Mouse (Mus musculus) left cerebral cortex, postnatal 36 days (tissue): Measurements from ENCODE around the gene Mrpl38. TPM values are rescaled to one million over a fixed set of nuclear protein-coding genes. Genes with fewer than 3 reads are reported as not detected.

ENCODE experiments used
- DNase-seq, 2 experiments: peaks; one replicate each; pipeline ENCODE4 v3.0.0; 2021 to 2022; ENCODE audit warnings: low spot score in 2 of 2, mixed read lengths in 1 of 2
- intact Hi-C: fragments of 180-260 bp; cut with DNase I; formaldehyde crosslinking; loops from one replicate; pipeline ENCODE4 v1.15.1; 2025
- total RNA-seq, 2 experiments: library from RNA; stranded (reverse); gene quantifications; 2 replicates each; pipeline ENCODE4 v1.2.3; 2021

The Mrpl38 gene
- total RNA-seq = 10 to 100 TPM; 58.3 to 62.1 TPM

DNA sequence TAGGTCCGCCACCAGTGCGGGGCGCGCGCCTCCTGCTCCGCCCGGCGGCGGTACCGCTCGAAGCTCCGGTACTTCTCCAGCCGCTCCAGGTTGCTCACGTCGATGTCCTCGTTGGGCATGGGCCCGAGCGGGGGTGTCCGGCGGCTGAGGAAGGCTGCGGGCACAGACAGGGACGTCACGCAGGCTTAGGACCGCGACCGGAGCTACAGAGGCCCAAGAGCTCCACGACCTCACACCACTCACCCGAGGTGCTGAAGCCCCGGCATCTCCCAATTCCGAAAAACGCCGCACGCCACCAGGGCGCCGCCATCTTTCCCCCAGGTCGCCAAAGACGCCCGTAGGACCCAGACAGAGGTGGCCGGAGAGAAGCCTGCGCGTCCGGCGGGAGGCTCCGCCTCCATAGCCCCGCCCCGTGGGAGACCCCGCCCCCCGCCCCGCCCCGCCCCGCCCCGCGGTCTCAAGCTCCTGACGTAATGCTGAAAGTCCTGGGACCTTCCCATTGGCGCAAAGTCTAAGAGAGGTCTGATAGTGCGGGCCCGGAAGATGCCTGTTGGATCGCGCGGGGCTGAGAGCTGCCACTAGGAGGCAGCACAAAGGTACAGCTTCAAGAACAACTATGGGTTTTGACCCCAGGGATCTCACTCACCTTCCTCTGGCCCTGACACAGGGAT lies at the start of gene Mrpl38:
TSS of gene Mrpl38 (minus strand) at position 401 of the 671 bp plus-strand sequence.
- peak; percentile 81 to 83 for DNase-seq
- intact Hi-C loops = loop anchor here (1.0 to 2.0 kb wide), 2 partner anchors 30 to 52 kb away; partner anchors contain the start of genes Fbf1 and Wbp2

DNA sequence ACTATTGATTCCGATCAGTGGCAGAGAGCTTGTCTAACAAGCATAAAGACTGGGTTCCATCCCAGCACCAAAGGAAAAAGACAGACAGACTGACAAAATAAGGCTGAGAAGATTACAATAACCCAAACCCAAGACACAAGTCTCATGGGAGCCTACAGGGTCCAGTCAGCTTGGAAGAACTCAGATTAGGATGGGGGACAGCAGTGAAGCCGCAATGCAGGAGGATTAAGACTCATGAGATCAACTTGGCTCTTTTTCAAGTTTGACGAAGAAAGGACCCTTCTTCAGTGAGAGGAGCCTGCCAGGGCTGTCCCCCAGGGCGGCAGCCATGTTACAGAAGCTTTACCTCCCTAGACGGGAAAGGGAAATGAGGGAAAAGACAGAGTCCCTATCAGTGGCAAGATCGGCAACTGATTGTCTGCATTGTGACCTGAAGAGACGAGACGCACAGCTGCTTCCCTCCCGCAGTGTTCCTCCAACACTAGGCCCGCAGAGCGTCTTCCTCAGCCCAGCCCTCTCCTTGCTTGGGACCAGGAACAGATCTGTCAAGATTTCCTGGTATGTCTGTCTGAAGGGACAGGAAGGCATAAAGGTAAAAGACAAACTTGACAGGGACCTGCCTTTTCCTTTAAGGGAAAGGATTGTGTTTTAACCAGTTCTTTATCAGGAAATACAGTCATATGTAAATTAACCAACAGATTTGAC lies 48.7 kb upstream of the Mrpl38 start:
- no peak for DNase-seq
- intact Hi-C loops = no loop called here

DNA sequence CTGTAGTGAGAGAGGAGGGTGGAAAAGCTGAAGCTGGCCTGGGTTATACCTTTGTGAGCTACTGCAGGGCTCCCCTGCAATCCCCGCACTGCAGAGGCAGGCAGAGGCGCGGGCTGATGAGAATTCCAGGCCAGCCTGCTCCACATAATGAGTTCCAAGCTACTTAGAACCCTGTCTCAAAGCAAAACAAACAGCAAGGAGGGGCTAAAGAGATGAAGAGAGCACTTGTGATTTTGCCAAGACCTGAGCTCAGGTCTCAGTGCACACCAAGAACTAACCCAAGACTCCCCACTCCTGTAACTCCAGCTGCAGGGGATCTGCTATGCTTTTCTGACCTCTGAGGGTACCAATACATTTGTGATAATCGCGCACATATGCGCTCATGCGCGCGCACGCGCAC lies 47.7 kb upstream of the Mrpl38 start:
- intact Hi-C loops = no loop called here
- DNase-seq = no peak

DNA sequence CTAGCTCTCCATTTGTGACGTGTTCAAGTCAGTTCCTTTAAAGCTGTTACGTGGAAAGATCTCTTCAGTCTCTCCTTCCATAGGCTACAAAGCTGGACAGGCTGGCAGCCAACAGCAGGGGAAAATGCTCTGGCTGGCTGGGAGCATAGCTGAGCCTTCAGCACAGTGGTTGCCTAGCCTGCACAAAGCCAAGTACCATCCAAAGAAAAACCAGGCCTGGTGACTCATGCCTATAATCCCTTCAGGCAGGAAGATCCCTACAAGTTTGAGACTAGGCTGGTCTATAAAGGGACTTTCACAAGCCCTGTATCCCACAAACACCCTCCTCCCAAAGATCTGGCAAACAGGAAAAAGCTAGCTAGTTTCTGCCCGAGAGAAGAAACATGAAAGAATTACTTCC lies 47.2 kb upstream of the Mrpl38 start:
- intact Hi-C loops = no loop called here
- DNase-seq = no peak

DNA sequence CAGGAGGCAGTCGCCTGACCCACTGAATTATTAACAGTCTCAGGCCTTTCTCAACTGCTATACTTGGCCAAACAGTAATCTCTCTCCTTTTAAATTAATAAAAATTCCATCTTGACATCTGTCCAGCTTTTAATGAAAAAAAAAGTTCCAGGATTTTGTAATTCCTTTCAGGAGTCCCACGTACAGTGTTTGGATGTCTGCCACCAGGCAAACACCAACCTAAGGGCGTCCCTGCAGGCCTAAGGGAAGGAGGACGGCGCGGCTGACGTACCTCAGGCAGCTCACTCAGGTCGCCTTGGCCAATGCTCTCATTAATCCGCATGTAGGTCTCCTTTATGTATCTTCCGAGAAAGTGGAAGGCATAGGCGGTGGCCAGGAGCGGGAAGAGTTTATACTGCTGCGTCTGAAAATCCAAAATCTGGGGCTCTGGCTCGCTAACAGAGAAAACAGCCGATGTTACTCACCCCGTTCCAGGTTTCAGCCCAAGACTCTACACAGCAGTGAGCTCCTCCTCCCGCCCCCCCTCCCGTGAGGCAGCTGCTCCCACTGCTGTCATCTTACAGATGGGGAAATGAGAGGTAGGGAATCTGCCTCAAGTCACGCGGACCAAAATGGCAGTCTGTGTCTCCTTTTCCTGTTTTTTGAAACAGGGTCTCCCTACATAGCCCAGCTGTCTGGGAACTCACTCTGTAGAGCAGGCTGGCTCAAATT lies 39.9 kb upstream of the Mrpl38 start:
- DNase-seq = no peak
- intact Hi-C loops = no loop called here

DNA sequence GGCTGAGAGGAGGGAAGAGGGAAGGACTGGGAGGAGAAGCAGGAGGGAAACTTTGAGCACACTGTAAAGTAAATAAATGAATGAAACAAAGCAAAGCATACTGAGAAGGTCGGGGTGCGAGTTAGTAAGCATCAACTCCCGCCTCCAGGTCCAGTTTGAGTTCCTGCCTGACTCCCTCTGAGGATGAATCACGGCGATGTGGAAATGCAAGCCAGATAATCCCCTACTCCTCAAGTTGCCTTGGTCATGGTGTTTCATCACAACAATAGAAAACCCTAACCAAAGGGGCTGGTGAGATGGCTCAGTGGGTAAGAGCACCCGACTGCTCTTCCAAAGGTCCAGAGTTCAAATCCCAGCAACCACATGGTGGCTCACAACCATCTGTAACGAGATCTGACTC lies 37.3 kb upstream of the Mrpl38 start:
- intact Hi-C loops = no loop called here
- DNase-seq = no peak

DNA sequence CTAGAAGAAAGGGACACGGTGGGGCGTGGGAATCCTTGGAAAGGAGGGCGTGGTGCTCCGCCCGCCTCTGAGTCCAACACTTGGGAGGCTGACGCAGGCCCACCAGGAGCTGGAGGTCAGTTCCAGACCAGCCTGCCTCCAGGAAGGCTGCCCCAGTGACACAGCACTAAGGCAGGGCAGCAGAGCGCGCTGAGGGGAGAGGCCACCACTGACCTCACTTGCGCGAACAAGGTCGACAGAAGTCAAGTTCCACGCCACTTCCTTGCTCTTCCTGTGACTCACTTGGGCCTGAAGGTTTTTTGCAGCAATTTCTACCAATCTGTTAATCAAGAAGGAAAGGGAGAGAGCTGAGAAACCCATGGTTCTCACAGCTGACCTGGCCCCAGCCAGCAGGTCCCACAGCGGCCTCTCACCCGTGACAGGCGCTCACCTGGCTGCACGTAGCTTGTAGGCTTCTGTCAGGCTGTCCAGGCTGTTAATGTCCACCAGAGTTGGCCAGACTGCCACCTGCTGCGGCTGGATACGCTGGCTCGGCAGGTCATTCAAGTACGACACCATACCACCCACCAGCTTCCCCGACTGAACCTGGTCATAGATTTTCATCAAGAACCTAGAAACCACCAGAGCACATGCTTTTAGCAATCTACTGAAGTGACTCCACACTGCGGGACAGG lies 36.2 kb upstream of the Mrpl38 start:
- intact Hi-C loops = no loop called here
- no peak for DNase-seq

DNA sequence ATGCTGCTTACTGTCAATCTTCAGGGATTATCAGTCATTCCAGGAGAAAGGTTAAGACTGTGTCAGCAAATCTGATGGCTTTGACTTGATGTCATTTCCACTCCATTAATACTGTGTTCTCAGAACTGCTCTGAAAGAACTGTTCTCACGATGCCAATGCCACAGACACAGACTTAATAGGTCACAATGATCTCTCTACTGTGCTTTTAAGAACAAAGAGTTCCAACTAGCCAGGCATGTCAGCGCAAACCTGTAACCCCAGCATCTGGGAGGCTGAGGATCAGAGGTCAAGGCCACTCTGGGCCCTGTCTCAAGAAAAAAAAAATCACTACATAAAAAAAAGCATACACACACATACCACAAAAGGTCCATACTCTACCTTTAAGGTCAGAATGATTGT lies 33.3 kb upstream of the Mrpl38 start:
- intact Hi-C loops = no loop called here
- DNase-seq = no peak

DNA sequence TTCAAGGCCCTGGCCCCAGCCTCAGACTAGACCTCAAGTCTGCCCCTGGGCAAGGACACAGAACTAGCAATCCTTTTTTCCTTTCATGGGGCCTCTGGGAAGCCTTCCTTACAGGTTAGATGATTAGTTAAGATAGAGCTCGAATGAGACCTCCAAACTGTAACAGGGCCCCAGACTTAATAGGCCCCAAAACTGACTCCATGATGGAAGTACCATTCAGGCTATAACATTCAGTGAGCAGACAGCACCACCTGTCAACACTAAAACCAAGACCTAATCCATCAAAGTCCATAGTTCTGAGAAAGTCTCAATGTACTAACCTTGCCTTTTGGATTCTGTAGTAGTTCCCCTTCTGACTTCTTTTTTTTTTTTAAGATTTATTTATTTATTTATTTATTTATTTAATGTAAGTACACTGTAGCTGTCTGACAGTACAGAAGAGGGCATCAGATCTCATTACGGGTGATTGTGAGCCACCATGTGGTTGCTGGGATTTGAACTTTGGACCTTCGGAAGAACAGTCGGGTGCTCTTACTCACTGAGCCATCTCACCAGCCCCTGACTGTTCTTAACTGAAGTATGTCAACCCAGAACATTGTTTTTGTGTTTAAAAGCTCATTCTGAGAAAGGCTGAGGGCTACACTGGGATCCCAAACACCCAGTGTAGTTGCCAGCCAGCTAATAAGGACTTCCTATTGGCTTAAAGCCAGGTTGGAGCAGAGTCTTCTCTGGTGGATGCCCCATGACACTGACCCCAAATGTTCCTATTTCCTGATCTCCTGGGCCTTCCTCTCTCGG lies 31.5 kb upstream of the Mrpl38 start:
- intact Hi-C loops = no loop called here
- DNase-seq = no peak

DNA sequence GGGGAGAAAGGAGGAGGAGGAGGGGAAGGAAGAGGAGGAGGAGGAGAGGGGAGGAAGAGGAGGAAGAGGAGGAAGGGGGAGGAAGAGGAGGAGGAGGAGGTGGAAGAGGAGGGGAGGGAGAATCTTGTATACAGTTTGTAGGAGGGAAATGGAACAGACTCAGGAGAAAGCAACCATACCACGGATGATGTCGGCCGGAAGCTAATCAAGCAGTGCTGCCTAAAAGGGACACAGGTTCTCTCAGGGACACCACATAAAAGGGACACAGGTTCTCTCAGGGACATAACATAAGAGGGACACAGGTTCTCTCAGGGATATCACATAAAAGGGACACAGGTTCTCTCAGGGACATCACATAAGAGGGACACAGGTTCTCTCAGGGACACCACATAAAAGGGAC lies 30.5 kb upstream of the Mrpl38 start:
- DNase-seq = no peak
- intact Hi-C loops = no loop called here

DNA sequence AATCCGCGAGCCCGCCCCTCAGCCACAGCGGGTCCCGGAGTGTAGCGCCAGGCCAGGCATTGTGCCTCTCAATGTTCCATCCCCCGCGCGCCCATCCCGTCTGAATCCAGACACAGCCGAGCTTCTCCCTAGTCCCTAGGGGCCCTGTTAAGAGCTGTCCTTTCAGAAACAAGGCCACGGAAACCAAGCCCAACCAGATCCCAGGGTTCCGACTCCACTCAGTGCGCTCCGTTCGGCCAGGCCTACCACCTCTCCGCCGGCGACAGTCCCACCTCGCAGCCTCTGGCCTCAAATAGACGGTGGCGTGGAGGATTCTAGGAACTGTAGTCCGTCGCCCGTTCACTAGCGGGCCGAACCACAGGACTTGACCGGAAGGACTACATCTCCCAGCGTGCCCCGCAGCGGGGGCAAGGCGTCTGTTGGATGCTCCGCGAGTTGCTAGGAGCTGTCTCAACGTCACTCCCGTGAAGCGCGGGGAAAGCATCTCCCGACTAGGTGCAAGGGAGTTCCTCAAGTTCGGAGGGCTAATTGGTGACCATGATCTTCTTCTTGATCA lies 29.3 kb upstream of the Mrpl38 start, which contains the start of gene Fbf1:
TSS of gene Fbf1 (minus strand) at position 283 of the 556 bp plus-strand sequence.
- intact Hi-C loops = loop anchor here (1.0 kb wide), 1 partner anchor 29 kb away; no protein-coding TSS in a partner anchor
- peak; percentile 96 to 97 for DNase-seq

DNA sequence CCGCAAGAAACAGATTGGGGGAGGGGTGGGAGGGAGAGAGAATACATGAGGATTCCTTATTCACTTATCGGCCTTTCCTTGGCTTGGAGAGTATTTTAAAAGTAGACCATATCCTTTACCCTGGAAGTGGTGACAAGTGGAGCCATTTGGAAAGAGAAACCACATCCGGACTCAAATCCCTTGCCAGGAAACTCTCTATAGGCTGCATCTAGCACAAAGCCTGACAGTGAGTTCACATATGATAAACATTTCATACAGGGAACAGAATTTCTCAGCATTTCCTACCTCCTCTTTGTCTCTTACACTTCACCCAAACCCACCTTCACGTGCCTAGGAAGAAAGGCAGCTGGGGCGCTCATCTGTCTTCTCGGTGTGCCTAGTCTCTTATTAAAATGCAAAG lies 28.6 kb upstream of the Mrpl38 start:
- DNase-seq = no peak
- intact Hi-C loops = no loop called here

DNA sequence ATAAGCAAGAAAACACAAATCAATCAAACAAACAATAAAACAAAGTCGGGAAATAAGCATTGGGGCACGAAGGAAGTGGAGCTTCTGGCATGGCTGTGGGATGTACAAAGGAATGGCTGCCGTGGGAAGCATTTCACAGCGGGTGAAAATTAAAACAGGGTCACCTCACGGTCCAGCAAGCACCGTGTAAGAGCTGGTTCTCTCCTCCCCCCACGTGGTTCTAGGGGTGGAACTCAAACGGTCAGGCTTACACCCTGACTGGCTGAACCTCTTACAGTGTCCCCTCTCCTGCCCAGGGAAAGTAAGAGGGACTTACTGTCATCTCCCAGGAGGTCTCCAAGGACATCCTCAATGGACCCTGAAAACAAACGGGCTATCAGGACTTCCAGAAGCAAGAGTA lies 24.3 kb upstream of the Mrpl38 start:
- intact Hi-C loops = no loop called here
- DNase-seq = no peak

DNA sequence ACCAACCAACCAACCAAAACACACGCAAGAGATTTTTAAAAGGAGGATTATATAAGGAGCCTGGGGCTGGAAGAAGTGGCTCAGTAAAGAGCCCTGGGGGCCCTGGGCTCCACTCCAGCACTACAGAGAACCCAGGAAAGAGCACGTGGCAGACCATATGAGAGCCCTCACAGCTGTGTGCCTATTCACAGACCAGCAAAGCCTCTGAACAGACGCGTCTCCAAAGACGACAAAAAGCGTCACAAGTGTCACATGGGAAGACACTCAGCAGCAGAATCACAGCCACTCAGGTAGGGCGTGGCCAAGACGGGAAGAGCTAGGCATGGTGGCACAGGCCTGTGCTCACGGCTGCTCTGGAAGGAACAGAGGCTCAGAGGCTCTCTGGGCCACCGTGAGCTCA lies 23.5 kb upstream of the Mrpl38 start:
- intact Hi-C loops = no loop called here
- peak; percentile 52 to 56 for DNase-seq

DNA sequence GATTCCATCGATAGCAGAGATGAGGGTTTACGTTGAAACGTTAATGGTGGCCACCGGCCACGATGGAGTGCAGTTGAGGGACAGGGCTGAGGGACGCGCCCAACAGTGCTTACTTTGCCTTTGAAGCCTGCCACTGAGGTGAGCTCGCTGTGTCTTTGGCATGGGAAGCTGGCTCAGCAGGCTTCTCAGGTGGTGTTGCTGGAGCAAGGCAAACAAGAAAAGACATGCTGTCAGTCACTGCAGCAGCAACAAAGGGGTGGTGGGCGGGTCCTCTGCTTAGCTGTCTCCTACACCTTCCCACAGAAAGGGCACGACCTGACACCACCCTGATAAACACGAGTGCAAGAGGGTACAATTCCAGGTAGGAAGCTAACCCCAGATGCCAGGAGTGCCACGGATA lies 22.6 kb upstream of the Mrpl38 start:
- intact Hi-C loops = no loop called here

DNA sequence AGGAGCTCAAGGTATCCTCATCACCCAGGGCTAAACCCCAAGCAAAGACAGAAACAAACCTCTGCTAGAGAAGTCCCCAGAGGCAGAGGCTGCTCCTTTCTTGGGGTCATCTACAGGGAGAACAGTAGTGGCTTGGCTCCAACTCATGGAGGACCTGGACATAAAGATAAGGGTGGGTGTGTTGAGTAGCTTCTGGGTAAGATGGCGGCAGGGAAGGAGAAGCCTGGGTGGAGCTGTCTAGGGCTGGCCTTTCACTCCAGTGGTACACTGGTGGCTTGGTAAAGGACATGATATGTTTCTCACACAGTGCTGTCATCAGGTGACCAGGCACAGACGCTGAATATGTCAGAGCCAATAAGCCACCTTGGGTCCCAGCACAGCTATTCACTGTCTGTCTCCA lies 12.3 kb upstream of the Mrpl38 start:
- intact Hi-C loops = no loop called here

More for the DNA sequence above, 22.6 kb upstream of the Mrpl38 start:
- DNase-seq = no peak

DNA sequence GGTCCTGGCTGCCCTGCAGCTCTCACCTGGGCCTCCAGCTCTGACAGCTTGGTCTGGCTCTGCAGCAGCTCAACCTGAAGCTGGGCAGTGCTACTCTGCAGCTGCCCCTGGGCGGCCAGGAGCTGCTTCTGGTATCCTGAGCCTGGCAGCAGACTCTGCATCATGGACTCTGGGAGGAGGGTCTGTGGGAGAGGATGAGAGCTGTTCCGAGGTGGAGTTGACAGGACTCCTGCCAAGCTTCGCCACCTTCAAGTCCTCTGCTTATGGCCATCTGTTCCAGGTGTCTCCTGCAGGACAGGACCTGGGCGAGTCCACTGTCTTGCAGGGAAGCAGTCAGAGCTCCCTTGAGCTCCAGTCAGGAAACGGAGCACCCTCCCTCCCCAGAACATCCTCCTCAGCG lies 10.7 kb upstream of the Mrpl38 start:
- intact Hi-C loops = loop anchor here (5.0 kb wide), 1 partner anchor 48 kb away; the partner anchor contains the start of genes Acox1 and Ten1
- DNase-seq = no peak

More for the DNA sequence above, 12.3 kb upstream of the Mrpl38 start:
- no peak for DNase-seq

DNA sequence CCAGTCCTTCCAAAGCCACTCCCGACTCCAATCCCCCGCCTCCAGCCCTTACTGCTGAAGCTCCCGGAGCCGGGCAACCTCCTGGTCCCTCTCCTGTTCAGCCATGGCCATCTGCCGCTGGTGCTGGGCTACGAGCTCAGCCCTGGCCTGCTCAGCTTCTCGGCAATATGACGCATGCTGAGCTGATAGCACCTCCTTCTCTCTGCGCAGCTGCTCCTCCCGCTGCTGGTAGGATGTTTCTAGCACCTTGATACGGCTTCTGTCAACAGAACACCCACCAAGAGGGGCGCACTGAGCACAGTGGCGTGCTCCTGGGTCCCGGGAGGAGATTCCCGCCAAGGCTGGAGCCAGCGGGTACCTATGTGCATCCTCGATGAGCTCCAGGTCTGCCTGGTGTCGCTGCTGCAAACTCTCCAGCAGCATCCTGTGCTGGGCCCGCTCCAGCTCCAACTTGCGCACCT lies 10.1 kb upstream of the Mrpl38 start:
- peak; percentile 67 for DNase-seq
- intact Hi-C loops = loop anchor here (5.0 kb wide), 1 partner anchor 49 kb away; the partner anchor contains the start of genes Acox1 and Ten1
